Mouse (Mus musculus) neural tube, embryonic 12.5 days (tissue): ENCODE data around the gene Hinfp. TPM values are rescaled to one million over a fixed set of nuclear protein-coding genes. Genes with fewer than 3 reads are reported as not detected.
"Not testable (repeated sequence)": the region's sequence is repeated elsewhere in the genome, so short reads cannot be mapped to it uniquely, and the experiment has no call there.

Source experiments
- ATAC-seq: fragments of 200-750 bp; cut with Nextera tagmentation; 2 replicates; pipeline ENCODE4 v1.8.0; 2017; ENCODE audit warnings: low read depth, mild to moderate bottlenecking, moderate TSS enrichment, moderate library complexity; ENCODE audit not compliant: low FRiP score
- H3K27ac ChIP-seq: fragments of 300-500 bp; sonication (generic); 2 replicates; pipeline ENCODE4 v1.5.1; 2016
- H3K27me3 ChIP-seq: fragments of 300-500 bp; sonication (generic); replicated peaks from 2 replicates; pipeline ENCODE4 v1.6.1; 2016; ENCODE audit warnings: mild to moderate bottlenecking
- H3K36me3 ChIP-seq: fragments of 300-500 bp; sonication (generic); 2 replicates; pipeline ENCODE4 v1.6.1; 2016; ENCODE audit warnings: mild to moderate bottlenecking
- H3K4me1 ChIP-seq: fragments of 300-500 bp; sonication (generic); 2 replicates; pipeline ENCODE4 v1.6.1; 2016
- H3K4me2 ChIP-seq: fragments of 300-500 bp; sonication (generic); replicated peaks from 2 replicates; pipeline ENCODE4 v1.6.1; 2016; ENCODE audit warnings: mild to moderate bottlenecking
- H3K4me3 ChIP-seq: fragments of 300-500 bp; sonication (generic); 2 replicates; pipeline ENCODE4 v1.5.1; 2016
- H3K9ac ChIP-seq: fragments of 300-500 bp; sonication (generic); 2 replicates; pipeline ENCODE4 v1.6.1; 2016; ENCODE audit warnings: mild to moderate bottlenecking
- H3K9me3 ChIP-seq: fragments of 300-500 bp; sonication (generic); 2 replicates; pipeline ENCODE4 v1.6.1; 2016; ENCODE audit warnings: mild to moderate bottlenecking
- WGBS: fragments of 180-500 bp; shearing (Covaris S2); methylation state at CpG from one replicate; pipeline ENCODE4 v1.1.7; 2016; 5-methylcytosine and 5-hydroxymethylcytosine counted together
- polyA plus RNA-seq: library from polyadenylated mRNA; unstranded; fragments of >200 nt; fragmentation: Nextera tagmentation; extraction: Ambion mirVana; gene quantifications from 2 replicates; pipeline ENCODE4 v1.2.1, GENCODE M21; 2016

The Hinfp gene
- polyA plus RNA-seq, 1 experiment from 2014 or later = 33.5 TPM

DNA sequence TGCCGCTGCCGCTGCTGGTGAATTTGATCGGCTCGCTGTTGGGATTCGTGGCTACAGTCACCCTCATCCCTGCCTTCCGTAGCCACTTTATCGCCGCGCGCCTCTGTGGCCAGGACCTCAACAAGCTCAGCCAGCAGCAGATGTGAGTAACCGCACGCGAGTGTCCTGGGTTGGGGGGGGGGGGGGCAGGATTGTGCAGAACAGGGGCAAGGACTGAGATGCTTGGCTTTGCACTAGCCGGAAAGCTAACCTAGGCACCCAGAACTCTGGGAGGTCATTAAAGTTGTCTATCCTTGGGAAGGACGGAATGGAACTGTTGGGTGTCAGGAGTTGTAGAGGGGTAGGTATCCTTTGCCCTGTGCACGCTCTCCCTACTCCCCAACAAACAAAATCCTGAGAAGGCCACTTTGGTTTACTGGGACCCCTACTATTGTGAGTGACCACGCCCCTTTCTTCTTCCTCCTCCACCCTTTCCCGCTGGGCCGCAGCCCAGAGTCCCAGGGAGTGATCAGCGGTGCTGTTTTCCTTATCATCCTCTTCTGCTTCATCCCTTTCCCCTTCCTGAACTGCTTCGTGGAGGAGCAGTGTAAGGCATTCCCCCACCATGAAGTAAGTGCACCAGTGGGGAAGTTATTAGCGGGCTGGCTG lies 21.7 kb upstream of the Hinfp start:
- Histone ChIP-seq H3K4me1 (peaks cover 12% of the 10 kb centered on the region), H3K36me3 (peaks cover 26% of the 10 kb centered on the region), H3K4me2 (peak overlapping the region; percentile 83), H3K9me3 (no peaks in the 10 kb centered on the region), H3K4me3 (peak overlapping the region; percentile 78), H3K27me3 (no peaks in the 10 kb centered on the region), H3K27ac (peak overlapping the region; percentile 60; the same call in 1 of the 2 replicates), H3K9ac (peak overlapping the region; percentile 77)
- WGBS = 1% methylated on average over 22 of the region's 22 CpGs
- ATAC-seq = peak; percentile 37

DNA sequence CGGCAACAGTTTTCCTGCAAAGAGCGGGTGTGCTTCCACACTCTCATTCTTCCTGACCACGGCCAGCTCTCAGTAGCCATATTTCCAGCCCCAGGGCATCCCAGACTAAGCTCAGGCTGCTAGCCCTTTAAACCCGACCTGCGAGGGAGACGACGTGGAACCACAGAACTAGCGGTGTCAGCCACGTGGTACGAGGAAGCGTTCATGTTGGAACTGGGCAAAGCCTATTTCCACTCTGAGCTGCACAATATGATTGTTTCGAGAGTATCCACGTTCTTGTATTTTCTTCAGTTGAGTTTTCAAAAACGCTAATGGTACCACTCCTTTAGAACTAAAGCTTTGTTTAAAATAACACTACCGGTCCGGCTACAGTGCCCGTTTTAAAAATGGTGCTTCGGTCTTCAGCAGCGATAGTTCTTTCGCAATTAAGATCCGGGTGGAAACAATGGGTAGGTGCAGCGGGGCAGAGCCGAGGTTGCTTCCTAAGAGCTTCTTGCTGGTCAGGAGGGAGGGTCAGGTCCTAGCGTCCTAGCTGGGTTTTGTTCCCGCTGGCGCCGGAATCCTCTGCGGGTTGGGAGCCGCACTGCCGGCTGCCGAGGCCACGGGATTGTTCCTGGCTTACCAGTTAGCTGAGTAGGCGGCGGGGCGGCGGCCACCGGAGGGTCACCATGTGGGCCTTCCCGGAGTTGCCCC lies 21.0 kb upstream of the Hinfp start:
- H3K9ac ChIP-seq = peak overlapping the region; percentile 77
- under 1% methylated on average over 38 of the region's 38 CpGs for WGBS
- ATAC-seq = peak; percentile 93
- H3K4me1 ChIP-seq = peaks cover 12% of the 10 kb centered on the region
- no peaks in the 10 kb centered on the region for H3K27me3 ChIP-seq
- H3K4me3 ChIP-seq = peak overlapping the region; percentile 78
- H3K9me3 ChIP-seq = no peaks in the 10 kb centered on the region
- H3K27ac ChIP-seq = peak overlapping the region; percentile 60
- peaks cover 20% of the 10 kb centered on the region for H3K36me3 ChIP-seq
- peak overlapping the region; percentile 83 for H3K4me2 ChIP-seq

DNA sequence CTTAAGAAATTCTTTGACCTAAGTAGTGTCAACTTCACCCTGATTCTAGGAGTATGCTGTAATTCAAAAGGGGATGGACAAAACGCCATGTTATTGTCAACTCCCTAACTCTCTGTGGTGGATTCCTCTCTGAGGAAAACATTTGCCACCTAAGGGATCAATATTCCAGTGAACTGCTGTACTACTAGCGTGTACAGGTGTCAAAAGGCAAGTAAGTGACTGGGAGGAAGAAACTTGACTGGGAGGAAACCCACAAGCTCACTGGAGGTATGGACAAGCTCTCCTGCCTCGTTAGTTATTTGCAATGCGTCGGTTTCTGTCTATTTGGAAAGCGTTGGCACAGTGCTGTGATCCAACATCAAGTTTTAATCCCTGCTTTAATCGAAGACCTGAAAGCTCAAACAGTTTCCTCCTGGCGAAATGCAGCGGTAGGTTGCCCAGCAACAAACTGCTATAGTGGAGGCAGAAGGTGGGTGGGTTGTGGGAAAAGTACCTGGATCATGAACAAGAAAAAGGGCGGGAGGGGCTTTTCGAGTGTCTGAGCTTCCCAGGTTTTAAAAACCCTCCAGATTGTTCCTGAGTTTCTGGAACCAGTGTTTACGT lies 20.4 kb upstream of the Hinfp start, which contains the start of gene Dpagt1:
Gene Dpagt1, plus strand, starts transcription at position 252 of the 603 bp plus-strand sequence.
- ATAC-seq = no peak; the same call in 1 of the 2 replicates

DNA sequence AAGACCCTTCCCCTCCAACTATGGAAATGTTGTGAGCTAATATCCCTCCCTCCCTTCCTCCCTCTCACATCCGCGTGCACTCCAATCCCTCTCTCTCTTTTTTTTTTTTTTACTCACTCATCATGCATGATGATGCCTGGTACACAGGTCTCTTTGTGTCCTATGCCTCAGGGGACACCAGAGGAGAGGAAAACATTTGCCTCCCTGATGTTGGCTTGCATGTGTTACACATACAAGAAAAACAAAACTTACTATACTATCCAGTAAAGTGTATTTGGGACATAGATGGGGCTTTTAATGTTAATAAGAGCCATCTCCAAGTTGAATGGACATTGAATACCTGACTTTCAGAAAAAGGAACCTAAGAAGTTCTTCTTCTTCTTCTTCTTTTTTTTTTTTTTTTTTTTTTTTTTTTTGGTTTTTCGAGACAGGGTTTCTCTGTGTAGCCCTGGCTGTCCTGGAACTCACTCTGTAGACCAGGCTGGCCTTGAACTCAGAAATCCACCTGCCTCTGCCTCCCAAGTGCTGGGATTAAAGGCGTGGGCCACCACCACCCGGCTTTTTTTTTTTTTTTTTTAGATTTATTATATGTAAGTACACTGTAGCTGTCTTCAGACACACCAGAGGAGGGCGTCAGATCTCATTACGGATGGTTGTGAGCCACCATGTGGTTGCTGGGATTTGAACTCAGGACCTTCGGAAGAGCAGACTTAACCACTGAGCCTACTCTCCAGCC lies 19.7 kb upstream of the Hinfp start:
- H3K4me3 ChIP-seq, H3K27ac ChIP-seq, H3K27me3 ChIP-seq, ATAC-seq, H3K9me3 ChIP-seq: not testable (repeated sequence)
- Histone ChIP-seq H3K4me1 (peaks cover 19% of the 10 kb centered on the region), H3K36me3 (peaks cover 11% of the 10 kb centered on the region), H3K4me2 (peak overlapping the region; percentile 83), H3K9ac (0 out of 2 replicates have a peak overlapping the region, but pooled peaks have one; percentile 29)
- WGBS = 60% methylated on average over 7 of the region's 8 CpGs

More for the DNA sequence above, 20.4 kb upstream of the Hinfp start, which contains the start of gene Dpagt1:
- H3K9ac ChIP-seq = peak within 1 kb of the TSS; percentile 77
- no peaks in the 10 kb centered on the region for H3K27me3 ChIP-seq
- H3K9me3 ChIP-seq = no peaks in the 10 kb centered on the region
- peak within 1 kb of the TSS; percentile 78 for H3K4me3 ChIP-seq
- H3K27ac ChIP-seq = peak within 1 kb of the TSS; percentile 60
- H3K36me3 ChIP-seq = peaks cover 18% of the 10 kb centered on the region
- WGBS = 9% methylated on average over 12 of the region's 12 CpGs
- peak within 1 kb of the TSS; percentile 83 for H3K4me2 ChIP-seq
- peaks cover 14% of the 10 kb centered on the region for H3K4me1 ChIP-seq

DNA sequence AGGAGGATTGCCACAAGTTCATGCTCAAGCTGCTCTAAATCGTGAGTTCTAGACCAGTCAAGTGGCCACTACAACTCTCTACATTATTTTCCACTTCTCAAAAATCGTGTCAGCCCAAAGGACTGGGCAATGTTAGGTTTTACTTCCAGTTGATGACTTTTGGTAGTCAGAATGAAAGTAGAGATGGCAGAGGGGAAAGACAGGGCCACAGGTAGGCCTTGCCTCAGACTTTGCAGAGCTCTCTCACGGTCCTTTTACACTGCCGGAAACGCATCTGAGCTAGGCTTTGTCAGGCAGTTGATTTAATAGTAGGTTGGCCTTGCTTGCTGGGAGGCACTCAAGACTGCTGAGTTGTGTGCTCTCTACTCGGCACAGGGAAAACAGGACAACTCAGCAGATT lies 18.7 kb upstream of the Hinfp start:
- Histone ChIP-seq H3K9ac (no peak overlapping the region), H3K27me3 (no peaks in the 10 kb centered on the region), H3K9me3 (no peaks in the 10 kb centered on the region), H3K4me3 (no peak overlapping the region), H3K4me2 (no peak overlapping the region), H3K27ac (no peak overlapping the region), H3K36me3 (peaks cover 4% of the 10 kb centered on the region; the same call in 1 of the 2 replicates), H3K4me1 (peaks cover 23% of the 10 kb centered on the region)
- 67% methylated on average over 6 of the region's 6 CpGs for WGBS
- no peak for ATAC-seq

DNA sequence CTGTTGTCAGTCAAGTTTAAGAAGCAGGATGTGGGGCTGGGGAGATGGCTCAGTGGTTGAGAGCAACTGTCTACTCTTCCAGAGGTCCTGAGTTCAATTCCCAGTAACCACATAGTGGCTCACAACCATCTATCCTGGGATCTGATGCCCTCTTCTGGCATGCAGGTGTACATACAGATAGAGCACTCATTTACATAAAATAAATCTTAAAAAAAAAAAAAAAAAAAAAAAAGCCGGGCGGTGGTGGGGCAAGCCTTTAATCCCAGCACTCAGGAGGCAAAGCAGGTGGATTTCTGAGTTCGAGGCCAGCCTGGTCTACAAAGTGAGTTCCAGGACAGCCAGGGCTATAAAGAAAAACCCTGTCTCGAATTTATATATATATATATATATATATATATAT lies 18.2 kb upstream of the Hinfp start:
- H3K9me3 ChIP-seq, H3K4me3 ChIP-seq, H3K4me2 ChIP-seq, ATAC-seq, H3K27me3 ChIP-seq, H3K27ac ChIP-seq, H3K9ac ChIP-seq, H3K36me3 ChIP-seq: not testable (repeated sequence)
- H3K4me1 ChIP-seq = peaks cover 28% of the 10 kb centered on the region
- 83% methylated on average over 4 of the region's 4 CpGs for WGBS

DNA sequence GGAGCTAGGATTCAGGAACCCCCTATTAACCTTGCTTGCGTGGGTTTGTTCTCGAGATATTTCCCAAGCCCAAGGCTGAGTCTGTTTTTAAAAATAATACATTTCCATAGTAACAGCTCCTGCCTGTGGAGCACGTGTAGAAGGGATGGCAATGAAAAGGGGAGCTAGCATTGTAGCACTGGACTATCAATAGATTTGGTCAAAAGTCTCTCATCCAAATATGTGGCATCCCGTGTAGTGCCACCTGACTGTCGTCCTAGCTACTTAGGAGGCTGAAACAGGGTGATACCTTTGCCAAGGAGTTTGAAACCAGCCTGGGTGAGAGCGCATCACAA lies 15.3 kb upstream of the Hinfp start:
- no peak for ATAC-seq
- H3K4me3 ChIP-seq = peak overlapping the region; percentile 88; the same call in 1 of the 2 replicates
- peak overlapping the region; percentile 94 for H3K4me2 ChIP-seq
- H3K27me3 ChIP-seq = no peaks in the 10 kb centered on the region
- 25% methylated on average over 6 of the region's 6 CpGs for WGBS
- no peaks in the 10 kb centered on the region for H3K9me3 ChIP-seq
- H3K36me3 ChIP-seq = peaks cover 13% of the 10 kb centered on the region
- peaks cover 32% of the 10 kb centered on the region for H3K4me1 ChIP-seq
- H3K9ac ChIP-seq = peak overlapping the region; percentile 39; the same call in 1 of the 2 replicates
- 0 out of 2 replicates have a peak overlapping the region, but pooled peaks have one; percentile 38 for H3K27ac ChIP-seq

DNA sequence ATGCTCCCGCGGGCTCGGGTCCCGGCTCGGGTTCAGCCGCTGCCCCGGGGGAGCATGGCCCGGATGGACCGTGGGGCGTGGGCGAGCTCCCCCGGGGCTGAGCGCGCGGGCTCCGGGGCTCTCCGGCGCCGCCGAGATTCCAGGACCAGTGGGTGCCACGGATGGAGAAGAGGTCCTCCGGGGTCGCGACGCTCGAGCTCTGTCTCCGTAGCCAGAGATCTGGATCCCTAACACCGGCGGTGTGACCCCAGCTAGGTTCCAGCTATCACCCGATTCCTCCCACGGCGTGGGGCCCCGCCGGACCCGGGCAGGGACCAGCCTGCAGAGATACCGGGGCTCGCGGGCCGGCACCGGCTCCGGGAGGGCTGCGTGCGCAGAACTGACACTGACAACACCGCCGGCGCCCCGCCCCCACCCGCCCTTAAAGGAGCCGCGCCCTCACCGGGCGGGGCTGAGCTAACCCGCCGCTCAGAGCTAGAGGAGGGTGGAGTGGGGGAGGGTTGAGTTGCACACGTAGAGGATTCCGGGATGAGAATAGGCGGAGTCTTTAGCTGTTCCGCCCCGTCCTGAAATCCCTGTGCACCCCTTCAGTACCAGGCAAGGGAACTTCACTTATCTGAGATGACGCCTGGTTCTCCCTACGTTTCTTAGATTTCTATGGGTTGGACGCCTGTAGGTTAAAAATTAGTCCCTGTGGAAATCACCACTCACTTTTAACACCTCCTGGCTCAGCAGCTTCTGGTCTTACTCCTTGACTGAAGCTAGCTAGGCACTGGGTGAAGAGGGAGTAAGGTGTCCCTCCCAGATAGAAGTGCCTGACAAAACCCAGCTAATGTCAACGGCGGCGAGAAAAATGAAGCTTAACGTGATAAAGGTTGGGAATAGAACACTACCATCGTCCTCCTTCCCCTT lies 14.7 kb upstream of the Hinfp start, which contains the start of gene C2cd2l:
Gene C2cd2l, minus strand, starts transcription at position 399 of the 912 bp plus-strand sequence.
- peak within 1 kb of the TSS; percentile 51; the same call in 1 of the 2 replicates for H3K27ac ChIP-seq
- peaks cover 30% of the 10 kb centered on the region for H3K4me1 ChIP-seq
- H3K9ac ChIP-seq = peak within 1 kb of the TSS; percentile 83
- ATAC-seq = peak; percentile 96
- peak within 1 kb of the TSS; percentile 88 for H3K4me3 ChIP-seq
- no peaks in the 10 kb centered on the region for H3K27me3 ChIP-seq
- WGBS = under 1% methylated on average over 67 of the region's 67 CpGs
- H3K9me3 ChIP-seq = no peaks in the 10 kb centered on the region
- H3K36me3 ChIP-seq = peaks cover 19% of the 10 kb centered on the region
- peak within 1 kb of the TSS; percentile 94 for H3K4me2 ChIP-seq

DNA sequence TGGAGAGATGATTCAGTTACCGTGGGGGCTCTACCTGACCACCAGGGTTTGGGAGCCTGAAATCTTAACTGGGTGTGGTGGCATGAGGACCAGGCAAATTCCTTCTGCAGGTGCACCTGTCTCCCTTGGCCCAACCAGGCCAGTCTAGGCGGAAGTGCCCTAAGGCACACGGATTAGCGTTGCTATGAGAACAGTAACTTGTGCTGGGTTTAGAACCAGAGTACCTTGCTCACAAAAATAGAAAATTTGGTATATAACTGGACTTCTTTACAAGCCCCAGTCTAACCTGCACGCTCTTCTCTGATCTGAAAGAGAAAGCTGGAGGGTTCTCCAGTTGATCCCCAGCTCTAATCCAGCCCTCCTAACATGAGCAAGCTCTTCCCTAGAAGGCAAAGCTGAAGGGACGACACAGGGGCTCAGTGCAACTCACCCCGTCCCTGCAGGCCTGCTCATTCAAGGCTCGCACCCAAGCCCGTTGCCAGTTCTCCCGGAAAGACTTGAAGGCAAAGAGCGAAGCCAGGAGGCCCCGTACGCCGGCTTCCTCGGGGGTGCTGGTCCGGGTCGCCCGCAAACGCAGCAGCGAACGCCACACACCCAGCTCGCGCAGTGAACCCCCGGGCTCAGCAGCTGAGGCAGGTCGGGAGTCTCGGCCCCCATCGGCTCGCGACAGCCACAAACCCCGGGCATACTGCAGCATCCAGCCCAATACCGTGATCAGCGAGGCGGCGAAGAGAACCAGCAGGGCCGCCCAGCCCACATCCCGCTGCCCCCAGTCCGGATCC lies 13.8 kb upstream of the Hinfp start:
- H3K36me3 ChIP-seq = peaks cover 27% of the 10 kb centered on the region
- H3K4me3 ChIP-seq = peak overlapping the region; percentile 88
- ATAC-seq = peak; percentile 4; the same call in 1 of the 2 replicates
- no peaks in the 10 kb centered on the region for H3K27me3 ChIP-seq
- H3K4me1 ChIP-seq = peaks cover 30% of the 10 kb centered on the region
- peak overlapping the region; percentile 94 for H3K4me2 ChIP-seq
- H3K9ac ChIP-seq = peak overlapping the region; percentile 83
- no peaks in the 10 kb centered on the region for H3K9me3 ChIP-seq
- 2% methylated on average over 37 of the region's 37 CpGs for WGBS
- H3K27ac ChIP-seq = peak overlapping the region; percentile 51; the same call in 1 of the 2 replicates

DNA sequence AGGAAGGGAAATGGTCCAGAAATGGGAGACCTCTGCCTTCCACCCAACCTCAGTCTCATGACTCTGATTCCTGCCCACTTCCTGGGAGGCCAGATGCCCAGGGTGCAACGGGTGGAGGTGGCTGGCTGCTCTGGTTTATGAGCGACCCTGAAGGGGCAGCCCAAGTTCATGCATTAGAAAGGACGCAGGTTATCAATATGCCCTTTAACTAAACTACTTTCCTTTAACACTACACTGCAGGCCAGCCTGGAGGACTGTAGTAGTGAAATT lies 13.3 kb upstream of the Hinfp start:
- peaks cover 33% of the 10 kb centered on the region for H3K36me3 ChIP-seq
- peaks cover 30% of the 10 kb centered on the region for H3K4me1 ChIP-seq
- no peak for ATAC-seq
- H3K27ac ChIP-seq = no peak overlapping the region
- H3K27me3 ChIP-seq = no peaks in the 10 kb centered on the region
- H3K9ac ChIP-seq = peak overlapping the region; percentile 83; the same call in 1 of the 2 replicates
- peak overlapping the region; percentile 88 for H3K4me3 ChIP-seq
- 43% methylated on average over 3 of the region's 3 CpGs for WGBS
- H3K9me3 ChIP-seq = no peaks in the 10 kb centered on the region
- H3K4me2 ChIP-seq = peak overlapping the region; percentile 94
